Mouse (Mus musculus): ENCODE results near the gene Ptger4.

Gene Ptger4

DNA sequence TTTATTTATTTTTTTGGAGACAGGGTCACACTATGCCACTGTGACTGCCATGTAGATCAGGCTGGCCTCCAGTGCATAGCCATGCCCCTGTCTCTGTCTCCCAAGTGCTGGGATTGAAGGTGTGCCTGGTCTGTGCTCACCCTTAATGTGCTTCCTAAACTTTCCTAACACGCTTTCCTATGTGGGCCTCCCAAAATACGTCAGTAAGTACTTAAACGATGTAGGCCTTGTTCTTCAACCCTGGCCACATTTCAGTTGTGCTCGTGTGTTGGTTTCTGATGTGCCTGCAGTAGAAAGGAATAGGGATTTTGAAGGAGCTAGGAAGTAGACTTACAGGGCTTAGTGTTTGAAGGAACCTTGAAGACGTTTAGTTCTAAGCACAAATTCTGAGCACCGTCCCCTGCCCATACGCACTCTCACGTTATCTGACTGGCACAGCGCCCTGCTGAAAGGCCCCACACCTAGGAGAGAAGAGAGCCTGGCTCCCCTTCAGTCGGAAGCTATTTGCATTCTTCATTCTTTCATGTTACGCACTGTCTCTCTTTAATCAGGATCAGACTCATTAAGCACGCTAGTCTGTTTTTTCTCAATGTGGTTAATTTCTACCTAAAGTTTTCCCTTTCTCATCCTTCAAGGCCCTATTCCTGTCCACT is 78.7 kb downstream of the Ptger4 start:
- no peak for DNase-seq (ENCODE audit: low spot score in 2 of 2)

GRCm38 (mm10) chr15:5158827-5159226 is 85.2 kb downstream of the Ptger4 start:
- no peak for DNase-seq (ENCODE audit: low spot score in 2 of 2)

- DNase-seq (ENCODE audit: low spot score in 2 of 2), result no peak
Measured at GRCm38 (mm10) chr15:5157386-5157785, 86.6 kb downstream of the Ptger4 start.

Data from frontal cortex, postnatal 10 days (tissue).